Mouse (Mus musculus) retina, embryonic 14.5 days (tissue): ENCODE measurements around the gene Zfpm1.

Source experiments
- DNase-seq: peaks from one replicate; pipeline ENCODE4 v3.0.0-alpha.2; 2015; ENCODE audit warnings: low spot score

Zfpm1 gene

DNA sequence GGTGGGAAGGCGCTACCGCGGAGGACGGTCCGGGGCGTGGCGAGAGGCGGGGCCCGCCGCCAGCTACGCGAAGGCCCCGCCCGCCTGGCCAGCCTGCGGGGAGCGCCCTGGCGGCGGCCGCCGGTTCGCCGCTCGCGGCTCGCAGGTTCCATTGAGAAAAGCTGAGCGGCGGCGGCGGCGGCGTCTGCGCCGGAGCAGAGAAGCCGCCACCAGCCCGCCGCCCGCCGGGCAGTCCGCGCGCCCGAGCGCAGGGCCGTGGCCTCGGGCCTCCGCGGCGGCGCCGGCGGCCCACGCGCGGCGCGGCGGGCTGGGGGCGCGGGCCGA, at the start of gene Zfpm1:
Gene Zfpm1 (plus strand): TSS at position 107 of the 324 bp plus-strand sequence.
- no peak for DNase-seq

DNA sequence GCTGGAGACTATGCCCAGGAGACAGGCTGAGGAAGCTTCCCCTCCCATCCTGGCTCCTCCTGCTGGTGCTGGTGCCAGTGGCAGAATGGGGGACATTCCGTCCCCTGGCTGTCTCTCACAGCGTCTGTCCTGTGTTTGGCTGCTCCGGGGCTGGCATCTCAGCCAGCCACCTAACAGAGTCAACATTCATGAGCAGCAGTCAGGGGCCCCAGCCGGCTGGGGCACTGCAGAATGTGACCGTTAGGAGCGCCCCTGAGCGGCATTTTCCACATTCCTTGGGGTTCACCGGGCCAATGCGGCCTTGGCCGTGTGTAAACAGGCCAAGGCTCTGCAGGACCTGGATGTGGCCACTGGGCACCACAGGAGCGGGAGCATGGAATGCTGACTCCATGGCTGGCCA, 47.9 kb upstream of the Zfpm1 start:
- peak; percentile 66 for DNase-seq

DNA sequence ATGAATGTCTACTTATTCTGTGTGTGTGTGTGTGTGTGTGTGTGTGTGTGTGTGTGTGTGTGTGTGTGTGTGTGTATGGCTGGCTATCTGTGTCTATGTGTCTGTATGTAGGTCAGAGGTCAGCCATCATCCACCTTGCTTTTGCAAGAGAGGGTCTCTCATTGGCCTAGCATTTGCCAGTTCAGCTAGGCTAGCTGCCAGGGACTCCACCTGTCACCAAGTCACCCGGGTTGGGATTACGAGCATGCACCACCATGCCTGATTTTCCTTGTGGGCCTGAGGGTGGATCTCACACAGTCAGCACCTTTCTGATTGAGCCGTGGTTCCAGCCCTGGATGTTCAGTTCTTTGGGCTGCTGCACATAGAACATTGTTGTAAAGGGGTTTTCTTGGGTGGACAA, 45.4 kb upstream of the Zfpm1 start:
- DNase-seq: no peak

DNA sequence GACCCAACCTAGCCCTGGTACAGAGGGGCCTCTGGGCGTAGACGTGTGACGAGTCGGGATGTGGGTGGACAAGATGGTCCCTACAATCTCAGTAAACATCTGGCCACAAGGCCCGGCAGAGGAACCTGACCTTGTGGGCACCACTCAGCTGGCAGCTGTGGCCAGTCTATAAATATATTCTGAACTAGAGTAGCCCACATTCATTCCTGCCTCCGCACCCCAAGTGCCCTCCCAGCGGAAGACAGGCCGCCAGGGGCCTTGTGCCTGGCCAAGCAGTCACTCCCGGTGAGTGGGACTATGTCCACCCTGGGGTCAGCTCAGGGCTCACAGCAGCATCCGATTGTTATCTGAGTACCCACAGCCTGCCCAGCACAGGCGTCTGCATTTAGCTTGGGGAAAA, 43.7 kb upstream of the Zfpm1 start:
- DNase-seq: no peak

DNA sequence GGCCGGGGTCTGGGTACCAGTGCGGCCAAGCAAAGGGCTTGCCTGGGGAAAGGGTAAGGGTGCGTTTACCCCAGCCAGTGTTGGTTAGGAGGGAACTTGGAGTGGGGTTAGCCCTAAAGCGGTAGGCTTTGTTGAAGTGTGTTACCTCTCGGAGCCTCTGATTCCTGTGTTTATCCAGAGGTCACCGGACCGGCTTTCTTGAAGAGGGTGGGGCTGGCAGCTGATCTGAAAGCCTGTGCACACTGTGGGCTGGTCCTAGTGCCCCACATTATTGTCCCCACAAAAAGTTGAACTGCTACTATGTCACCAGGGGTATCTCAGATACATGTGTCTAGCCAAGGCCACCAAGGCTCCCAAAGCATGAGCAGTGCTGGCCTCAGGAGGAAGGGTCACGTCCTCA, 43.2 kb upstream of the Zfpm1 start:
- DNase-seq: no peak

DNA sequence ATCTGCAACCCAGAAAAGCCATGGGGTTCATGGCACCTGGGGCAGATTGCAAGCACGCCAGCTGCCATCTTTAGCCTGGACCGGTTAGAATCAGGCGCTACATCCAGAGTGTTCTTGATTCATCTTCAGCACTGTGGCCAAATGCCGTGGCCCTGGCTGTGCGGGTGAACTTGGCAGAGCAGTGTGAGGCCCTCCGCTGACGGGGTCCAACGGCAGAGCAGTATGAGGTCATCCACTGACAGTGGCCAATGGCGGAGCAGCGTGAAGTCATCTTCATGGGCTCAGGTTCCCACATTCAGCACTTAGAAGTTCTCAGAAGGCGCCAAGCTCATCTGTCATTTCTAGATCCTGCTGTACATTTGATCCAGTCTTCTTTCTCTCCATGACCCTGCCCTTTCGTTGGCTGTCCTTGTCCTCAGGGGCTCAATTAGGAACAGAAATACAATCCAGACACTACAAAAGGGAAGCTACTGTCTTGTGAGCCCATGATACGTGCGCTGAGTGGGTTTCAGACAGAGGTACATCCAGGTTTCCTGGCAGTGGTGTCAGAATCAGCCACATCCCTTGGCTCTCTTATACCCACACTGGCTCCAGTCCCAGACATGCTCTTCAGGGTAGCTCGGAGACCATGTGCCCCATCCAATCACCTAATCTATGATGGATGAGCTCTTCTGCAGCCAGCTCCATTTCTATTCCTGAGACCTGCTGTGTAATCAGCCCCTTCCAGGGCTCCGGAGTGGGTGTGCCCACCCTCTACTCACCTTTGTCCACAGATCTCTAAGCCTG, 41.5 kb upstream of the Zfpm1 start:
- DNase-seq: no peak

DNA sequence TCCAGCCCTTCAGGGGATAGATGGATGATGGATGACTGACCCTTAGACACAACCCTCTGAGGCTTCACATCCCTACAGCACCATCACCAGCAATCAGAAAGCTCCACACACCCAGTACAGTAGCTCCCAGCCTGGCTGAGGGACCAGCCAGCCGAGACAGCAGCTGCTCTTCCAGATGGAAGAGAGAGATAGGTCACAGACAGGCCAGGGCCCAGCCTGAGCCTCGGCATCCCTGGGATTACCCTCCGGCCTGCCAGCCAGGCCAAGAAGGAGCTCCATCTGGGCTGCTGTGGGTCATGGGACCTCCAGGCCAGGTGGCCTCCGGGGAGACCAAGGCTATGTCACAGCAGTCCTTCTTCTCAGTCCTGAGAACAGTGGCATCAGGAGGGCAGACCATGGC, 38.6 kb upstream of the Zfpm1 start:
- no peak for DNase-seq

DNA sequence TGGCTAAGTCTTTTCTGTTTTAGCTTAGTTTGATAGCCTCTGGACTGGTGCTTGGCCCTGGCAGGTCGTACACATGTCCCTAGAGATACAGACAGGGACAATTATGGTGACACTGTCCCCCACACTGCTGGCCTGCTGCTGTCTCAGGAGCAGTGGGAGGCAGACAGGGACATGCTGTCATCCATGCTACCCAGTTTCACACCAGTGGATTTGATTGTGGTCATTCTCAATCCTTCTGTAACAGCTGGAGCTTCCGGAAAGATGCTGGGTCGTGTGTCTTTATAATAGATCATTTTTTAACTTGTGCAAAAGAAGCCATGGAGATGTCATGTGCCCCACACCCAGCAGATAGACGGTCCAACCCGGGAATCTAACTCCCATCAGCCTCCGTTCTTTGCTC, 36.8 kb upstream of the Zfpm1 start:
- DNase-seq: no peak

DNA sequence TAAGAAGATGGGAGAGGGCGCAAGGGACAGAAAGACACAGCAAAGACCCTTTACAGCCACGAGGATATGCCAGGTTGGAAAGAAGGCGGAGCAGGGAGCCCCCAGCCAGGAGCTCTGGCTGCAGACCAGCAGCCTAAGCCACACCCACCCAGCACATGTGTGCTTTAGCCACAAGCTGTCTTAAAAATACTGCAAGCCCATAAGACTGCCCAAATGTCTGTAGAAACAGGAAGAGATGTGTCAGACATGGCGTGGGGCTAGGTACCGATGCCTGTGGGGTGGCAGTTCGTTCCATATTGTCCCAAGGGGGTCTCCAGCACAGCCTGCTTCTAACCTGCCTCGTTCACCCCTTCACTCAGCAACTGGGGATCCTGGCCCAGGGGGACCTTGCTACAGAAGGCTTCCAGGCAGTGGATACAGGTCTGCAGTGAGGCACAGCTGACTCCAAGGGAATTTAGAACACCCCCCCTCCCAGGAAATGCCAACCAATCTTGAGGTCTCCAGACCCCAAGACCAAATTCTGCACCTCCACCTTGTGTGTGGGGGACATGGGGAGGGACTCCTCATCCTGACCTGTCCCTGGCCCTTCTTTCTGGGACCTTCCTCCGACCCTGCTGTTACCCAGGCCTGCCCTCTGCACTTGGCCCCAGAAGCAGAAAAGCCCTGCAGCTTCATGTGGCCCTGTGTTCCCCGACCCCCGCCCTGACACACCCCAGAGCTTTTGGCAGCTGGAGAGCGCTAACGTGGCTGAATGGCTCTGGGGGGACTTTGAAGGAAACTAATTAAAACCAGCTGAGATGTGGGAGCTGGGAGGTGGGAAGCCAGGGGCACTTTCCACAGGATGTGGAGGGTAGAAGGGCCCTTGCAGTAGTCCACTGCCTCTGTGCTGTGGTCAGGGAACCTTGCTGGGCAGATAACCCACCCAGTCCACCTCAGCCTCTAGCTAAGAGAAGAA, 35.4 kb upstream of the Zfpm1 start:
- DNase-seq: no peak

DNA sequence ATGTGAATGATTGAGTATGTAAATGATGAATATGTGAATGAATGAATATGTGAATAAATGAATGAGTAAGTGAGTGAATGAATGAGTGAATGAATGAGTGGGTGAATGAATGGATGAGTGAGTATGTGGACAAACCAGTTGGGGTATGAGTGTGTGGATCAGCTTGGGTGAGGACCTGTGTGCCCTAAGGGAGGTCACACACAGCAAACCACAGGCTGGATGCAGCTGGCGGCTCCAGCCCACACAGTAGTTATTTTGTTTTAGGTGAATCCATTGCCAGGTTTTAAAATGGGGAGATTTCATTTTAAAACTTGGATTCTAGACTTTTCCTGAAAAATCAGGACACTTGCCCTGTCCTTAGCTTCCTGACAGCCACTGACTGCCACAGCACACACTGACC, 30.2 kb upstream of the Zfpm1 start:
- DNase-seq: no peak

DNA sequence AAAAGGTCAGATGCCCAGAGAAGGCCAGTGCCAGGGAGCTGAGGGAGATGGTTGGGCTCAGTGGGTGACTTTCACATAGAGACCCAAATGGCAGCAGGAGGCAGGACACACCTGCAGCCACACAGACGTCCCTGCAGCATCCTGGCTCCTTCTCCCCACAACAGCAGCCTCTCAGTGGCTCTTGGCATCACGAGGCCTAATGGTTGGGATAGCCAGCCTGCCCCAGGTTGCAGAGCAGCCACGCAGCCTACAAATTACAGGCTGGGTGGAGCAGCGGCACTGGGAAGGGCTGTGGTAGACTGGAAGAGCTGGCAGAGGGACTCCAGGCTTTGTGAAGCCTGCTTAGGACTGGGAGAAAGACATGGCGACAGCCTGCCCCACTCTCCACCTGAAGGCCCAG, 29.6 kb upstream of the Zfpm1 start:
- DNase-seq: no peak

DNA sequence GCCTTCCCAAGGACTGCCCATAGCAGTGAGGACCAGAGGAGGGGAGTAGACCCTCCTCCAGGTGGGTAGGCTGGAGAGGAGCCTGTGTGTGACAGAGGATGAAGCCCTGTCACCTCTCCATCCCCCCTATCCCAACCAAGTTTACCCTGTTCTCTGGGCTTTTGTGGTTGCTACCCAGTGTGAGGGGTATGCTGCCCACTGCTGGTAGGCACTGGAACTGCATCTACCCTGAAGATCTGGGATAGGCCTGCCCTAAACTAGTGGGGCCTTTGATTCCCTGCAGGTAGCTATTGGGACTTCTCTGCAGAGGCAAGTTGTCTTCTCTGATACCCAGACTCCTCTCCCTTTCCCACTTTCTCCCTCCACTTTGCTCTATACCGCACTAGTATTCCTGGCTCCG, 22.6 kb upstream of the Zfpm1 start:
- peak; percentile 83 for DNase-seq

DNA sequence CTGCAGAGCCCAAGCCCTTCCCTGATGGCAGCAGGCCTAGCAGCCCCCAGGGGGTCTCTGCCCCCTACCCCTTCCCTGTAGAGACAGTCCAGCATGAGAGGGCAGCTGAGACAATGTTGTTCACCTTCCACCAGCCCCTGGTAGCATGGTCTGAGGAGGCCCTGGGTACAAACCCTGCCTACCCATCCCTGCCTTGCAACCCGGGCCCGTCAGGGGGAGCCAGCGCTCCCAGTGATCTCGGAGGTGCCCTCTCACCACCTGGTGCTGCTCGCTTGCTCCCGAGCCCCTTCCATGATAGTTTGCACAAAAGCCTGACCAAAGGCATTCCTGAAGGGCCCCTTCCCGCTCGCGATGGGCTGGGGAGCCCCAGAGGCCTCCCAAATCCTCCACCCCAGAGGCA, 21.2 kb upstream of the Zfpm1 start:
- no peak for DNase-seq

DNA sequence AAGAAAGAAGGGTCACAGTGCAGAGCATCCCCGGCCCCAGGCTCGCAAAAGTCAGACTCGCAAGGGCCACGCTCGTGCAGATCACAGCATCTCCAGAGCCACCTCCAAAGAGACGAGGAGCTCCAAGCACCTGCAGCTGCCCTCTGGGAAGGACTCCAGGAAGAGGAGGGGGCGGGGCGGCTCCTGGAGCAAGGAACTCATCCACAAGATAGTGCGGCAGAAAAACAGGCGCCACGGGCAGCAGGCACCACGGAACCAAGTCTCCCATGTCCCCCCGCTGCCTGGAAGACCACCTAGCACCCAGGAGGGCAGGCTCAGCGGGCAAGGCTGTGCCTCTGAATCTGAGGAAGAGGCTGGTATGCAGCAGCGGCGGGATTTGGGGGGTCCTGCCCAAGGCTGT, 19.1 kb upstream of the Zfpm1 start:
- DNase-seq: no peak

DNA sequence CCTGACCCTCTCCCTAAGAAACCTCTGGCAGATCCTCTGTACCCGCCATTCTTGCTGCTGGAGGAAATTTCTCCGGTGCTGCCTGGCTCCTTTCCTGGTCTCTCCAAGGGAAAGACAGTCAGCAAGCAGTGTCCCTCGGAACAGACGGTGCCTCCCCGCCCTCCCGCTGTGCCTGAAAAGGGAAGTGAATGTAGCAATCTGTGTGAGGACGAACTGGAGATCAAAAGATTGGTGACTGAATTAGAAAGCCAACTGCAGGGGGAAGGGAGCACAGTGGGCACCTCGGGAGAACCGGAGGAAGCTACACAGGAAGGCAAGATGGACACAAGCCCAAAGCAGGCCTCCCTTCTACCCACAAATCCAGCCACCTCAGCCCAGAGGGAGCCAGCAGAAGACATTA, 17.7 kb upstream of the Zfpm1 start:
- DNase-seq: no peak

DNA sequence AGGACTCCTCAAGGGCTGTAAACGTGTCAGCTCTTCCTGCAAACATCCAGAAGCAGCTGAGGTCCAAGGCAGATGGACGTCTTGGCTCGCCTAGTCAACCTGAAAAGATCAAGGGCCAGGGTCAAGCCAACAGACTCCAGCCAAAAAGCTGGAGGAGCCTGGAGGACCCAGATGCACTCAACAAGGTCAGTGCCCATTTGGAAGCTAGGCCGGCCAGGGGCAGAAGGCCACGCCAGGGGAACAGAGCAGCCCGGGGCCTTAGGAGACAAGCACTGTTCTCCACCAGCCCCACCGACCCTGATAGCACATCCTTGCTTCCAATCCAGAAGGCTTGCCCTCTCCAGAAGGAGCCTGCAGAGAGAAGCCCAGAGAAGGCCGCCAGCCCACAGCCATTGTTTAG, 16.4 kb upstream of the Zfpm1 start:
- DNase-seq: no peak

DNA sequence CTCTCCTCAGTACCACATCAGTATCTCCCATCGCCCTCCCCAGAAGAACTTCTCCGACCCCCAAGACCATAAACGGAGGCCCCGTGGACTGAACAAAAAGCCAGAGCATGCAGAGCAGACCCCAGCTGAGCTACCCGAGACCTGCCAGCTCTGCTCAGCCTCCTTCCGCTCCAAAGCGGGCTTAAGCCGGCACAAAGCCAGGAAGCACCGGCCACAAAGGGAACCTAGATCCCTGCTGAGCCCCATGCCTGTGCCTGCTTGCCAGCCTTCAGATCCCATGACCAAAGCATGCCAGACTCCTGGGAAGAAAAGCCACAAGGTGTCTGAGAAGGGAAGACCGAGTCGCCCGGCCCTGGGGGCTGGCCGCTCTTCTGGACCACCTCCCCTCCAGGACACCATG, 15.1 kb upstream of the Zfpm1 start:
- no peak for DNase-seq

DNA sequence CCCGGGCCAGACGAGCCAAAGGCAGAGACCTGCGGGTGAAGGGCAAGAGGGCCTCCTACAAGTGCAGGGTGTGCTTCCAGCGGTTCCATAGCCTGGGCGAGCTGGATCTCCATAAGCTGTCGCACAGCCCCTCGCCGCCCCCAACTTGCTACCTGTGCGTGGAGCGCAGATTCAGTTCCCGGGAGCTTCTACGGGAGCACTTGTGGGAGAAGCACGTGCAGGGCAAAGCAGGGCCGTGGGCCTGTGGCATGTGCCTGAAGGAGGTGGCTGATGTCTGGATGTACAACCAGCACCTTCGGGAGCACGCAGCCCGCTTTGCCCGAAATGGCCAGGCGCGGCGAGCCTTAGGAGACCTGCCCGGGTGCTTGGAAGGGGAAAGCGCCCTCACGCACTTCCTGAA, 13.1 kb upstream of the Zfpm1 start:
- DNase-seq: no peak

DNA sequence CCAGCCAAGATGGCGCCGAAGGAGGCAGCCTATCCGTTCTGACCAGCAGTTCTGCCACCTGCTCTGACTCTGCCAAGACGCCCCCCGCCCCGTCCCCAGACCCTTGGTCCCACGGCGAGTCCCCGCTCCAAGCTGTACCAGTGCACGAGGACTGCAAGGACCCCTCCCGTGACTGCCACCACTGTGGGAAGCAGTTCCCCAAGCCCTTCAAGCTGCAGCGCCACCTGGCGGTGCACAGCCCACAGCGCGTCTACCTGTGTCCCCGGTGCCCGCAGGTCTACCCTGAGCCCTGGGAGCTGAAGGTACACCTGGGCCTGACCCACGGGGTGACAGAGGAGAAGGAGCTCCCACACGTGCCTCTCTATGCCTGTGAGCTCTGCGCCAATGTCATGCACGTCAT, 12.5 kb upstream of the Zfpm1 start:
- peak; percentile 86 for DNase-seq

DNA sequence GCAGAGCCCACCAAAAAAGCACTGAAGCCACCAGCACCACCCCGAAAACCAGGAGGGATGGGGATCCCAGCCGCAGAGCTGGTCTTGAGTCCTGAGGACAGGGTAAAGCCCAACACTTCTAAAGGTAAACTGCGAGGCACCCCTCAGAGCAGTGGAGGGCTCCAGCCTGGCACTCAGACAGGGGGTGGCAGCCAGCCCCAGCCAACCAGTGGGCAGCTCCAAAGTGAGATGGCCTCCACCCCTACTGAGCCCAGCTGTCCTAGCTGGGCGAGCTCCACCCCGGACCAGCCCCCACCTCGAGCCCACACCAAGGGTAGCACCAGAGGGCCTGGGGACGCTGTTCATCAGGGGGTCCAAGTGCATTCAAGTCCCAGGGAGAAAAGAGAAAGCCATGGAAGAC, 11.4 kb upstream of the Zfpm1 start:
- no peak for DNase-seq

DNA sequence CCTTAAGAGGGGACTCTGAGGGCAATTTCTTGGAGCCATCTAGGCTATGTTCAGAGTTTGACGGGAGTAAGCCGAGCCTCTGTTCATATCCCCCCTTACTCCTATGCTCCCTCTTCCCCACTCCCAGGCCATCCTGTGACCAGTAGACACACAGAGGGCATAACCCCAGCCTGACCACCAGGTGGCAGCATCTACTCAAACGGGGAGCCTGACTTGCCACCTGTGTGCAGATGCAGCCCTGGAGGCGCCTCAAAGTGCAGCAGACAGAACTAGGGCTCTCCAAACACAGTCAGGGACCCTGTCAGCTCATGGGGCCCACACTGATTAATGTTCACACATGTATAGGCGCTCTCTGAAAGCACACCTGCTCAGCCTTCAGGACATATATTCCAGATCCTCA, 8.8 kb upstream of the Zfpm1 start:
- DNase-seq: peak; percentile 91

DNA sequence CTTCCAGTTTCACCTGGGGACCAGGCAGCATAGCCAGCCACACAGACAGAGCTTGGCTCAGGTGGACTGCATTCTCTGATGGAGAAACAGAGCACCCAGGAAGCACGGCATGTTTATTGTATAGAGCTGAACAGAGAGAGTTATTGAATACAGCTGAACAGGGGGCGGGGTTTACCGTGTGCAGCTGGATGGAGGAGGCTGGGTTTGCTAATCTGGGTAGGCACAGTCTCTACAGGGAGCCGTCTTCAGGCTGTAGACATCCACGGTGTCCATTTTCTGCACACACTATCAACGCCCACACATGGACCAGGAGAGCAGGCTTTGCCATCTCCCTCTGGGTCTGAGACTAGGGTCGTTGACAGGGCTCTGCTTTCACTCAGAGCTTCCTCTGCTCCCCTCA, 8.1 kb upstream of the Zfpm1 start:
- no peak for DNase-seq

DNA sequence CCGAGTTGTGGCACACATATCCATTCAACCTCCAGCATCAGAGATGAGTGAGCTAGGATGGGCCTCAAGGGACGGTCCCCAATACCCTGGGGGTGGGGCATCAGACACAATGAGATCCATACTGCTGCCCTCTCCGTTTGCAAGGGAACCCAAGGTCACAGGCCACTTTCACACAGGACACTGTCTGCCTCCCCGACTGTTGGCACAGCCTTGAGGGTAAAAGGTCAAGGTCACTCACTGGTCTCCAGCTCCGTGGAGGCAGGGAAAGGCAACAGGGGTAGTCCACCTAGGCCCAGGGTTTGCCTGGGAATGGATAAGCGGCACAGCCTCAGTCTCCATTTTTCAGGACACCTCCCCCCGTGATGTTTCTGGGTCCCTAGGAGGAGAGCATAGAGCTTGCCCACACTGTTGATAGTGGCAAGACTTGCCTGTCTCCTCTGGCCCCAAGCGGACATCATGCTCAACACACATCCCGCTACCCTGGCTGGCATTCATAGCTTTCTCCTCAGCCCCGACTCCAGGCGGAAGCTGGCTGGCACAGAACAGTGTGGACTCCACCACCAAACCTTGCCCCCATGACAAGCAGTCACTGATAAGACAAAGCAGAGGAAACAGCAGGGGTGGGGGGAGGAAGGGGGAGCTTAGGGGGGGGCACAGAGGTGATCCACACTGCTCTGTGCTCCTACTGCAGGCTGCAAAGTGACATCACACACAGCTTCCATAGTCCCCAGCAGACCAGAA, 7.1 kb upstream of the Zfpm1 start:
- no peak for DNase-seq
